Mouse (Mus musculus) kidney, postnatal 0 days (tissue): ENCODE data around the gene Asrgl1. TPM values are rescaled to one million over a fixed set of nuclear protein-coding genes. Genes with fewer than 3 reads are reported as not detected.

Experiments used
- ATAC-seq: fragments of 200-750 bp; cut with Nextera tagmentation; replicated peaks from 2 replicates; pipeline ENCODE4 v1.8.0; 2017; ENCODE audit warnings: low read depth, moderate number of reproducible peaks, moderate TSS enrichment, moderate library complexity; ENCODE audit not compliant: low FRiP score
- DNase-seq: peaks from one replicate; pipeline ENCODE4 v3.0.0-alpha.2; 2016; ENCODE audit warnings: low spot score
- H3K27ac ChIP-seq: fragments of 300-500 bp; sonication (generic); 2 replicates; pipeline ENCODE4 v1.5.1; 2014; ENCODE audit warnings: mild to moderate bottlenecking
- H3K27me3 ChIP-seq: fragments of 300-500 bp; sonication (generic); 2 replicates; pipeline ENCODE4 v1.6.1; 2014; ENCODE audit warnings: low read length, mixed read lengths; ENCODE audit not compliant: insufficient read depth
- H3K36me3 ChIP-seq: fragments of 300-500 bp; sonication (generic); 2 replicates; pipeline ENCODE4 v1.6.1; 2014; ENCODE audit warnings: low read length, mixed read lengths; ENCODE audit not compliant: insufficient read depth
- H3K4me1 ChIP-seq: fragments of 300-500 bp; sonication (generic); replicated peaks from 2 replicates; pipeline ENCODE4 v1.6.1; 2014; ENCODE audit warnings: antibody characterized with exemption, low read length, mixed read lengths; ENCODE audit not compliant: insufficient read depth
- H3K4me2 ChIP-seq: fragments of 300-500 bp; sonication (generic); 2 replicates; pipeline ENCODE4 v1.6.1; 2014; ENCODE audit warnings: mild to moderate bottlenecking, low read length, moderate library complexity, mixed read lengths
- H3K4me3 ChIP-seq: fragments of 300-500 bp; sonication (generic); replicated peaks from 2 replicates; pipeline ENCODE4 v1.5.1; 2014; ENCODE audit warnings: low read depth, low read length
- H3K9ac ChIP-seq: fragments of 300-500 bp; sonication (generic); 2 replicates; pipeline ENCODE4 v1.6.1; 2014; ENCODE audit warnings: low read depth, low read length
- H3K9me3 ChIP-seq: fragments of 300-500 bp; sonication (generic); replicated peaks from 2 replicates; pipeline ENCODE4 v1.6.1; 2016; ENCODE audit warnings: low read length, inconsistent platforms, mixed read lengths
- CTCF ChIP-seq: IDR thresholded peaks from 2 replicates; pipeline ENCODE4 v1.5.1; 2016; ENCODE audit warnings: antibody characterized with exemption, low read depth, mild to moderate bottlenecking, moderate library complexity
- WGBS: fragments of 180-500 bp; shearing (Covaris S2); extraction: QIAGEN DNeasy Blood & Tissue Kit; methylation state at CpG from one replicate; pipeline ENCODE4 v1.1.7; 2014; 5-methylcytosine and 5-hydroxymethylcytosine counted together
- polyA plus RNA-seq: library from polyadenylated mRNA; unstranded; fragments of >200 nt; fragmentation: Nextera tagmentation; extraction: Ambion mirVana; gene quantifications from 2 replicates; pipeline ENCODE4 v1.2.1, GENCODE M21; 2015

The Asrgl1 gene
- polyA plus RNA-seq, 1 experiment from 2014 or later: 14.6 TPM

DNA sequence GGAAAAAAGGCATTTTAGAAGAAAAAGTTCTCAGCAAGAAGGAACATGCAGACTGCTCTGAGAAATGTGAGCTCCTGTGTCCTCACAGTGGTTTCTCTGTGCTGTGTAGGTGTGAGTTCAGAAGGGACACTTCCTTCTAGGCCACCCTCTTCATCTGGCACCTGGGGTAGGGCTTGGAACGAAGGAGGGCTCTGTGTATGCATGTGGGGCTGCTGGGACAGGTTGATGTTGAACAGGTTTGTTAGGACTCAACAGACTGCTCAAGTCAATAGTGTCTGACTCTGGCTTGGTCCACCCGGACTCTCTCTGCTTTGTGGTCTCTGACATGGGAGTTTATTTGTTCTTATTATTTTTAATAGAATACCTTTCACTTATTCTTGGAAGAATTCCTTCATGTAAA lies 65.1 kb downstream of the Asrgl1 start:
- Histone ChIP-seq H3K27me3 (no peaks in the 10 kb centered on the region), H3K9ac (no peak overlapping the region), H3K36me3 (no peaks in the 10 kb centered on the region), H3K27ac (peak overlapping the region; percentile 81), H3K4me3 (no peak overlapping the region), H3K4me2 (no peak overlapping the region), H3K9me3 (no peaks in the 10 kb centered on the region), H3K4me1 (peaks cover 21% of the 10 kb centered on the region)
- ATAC-seq (no peak), DNase-seq (no peak)
- no peak for TF ChIP-seq CTCF
- WGBS: 65% methylated on average over 2 of the region's 2 CpGs

DNA sequence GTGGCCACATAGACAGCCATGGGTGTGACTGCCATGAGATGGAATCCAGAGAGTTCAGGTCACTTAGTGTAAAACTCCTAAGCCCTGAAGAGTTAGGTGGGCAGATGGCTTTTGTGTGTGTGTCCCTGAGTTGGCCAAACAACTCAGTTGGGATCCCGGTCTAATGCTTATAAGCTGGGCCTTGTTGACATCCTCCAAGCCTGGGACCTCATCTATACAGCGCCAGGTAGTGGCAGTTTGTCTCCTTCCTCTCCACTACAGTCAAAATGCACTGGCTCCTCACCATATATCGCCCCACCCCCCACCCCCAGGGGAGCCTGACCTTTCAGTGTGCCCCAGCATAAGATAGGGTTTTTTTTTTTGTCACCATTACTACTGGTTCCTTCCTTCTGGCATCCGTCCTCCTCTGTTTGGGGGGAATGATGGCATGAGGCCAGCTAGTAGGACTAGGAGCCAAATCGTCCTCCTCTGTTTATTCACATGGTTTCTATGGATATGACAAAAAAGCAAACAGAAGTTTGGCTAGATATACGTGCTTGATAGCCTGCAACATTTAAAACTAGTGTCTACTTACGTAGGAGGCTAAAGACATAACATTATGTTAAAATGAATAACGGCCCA lies 65.6 kb downstream of the Asrgl1 start:
- no peak for ATAC-seq
- WGBS: 43% methylated on average over 8 of the region's 8 CpGs
- Histone ChIP-seq H3K27ac (peak overlapping the region; percentile 81), H3K9ac (no peak overlapping the region), H3K4me3 (no peak overlapping the region), H3K9me3 (no peaks in the 10 kb centered on the region), H3K36me3 (no peaks in the 10 kb centered on the region), H3K4me2 (no peak overlapping the region), H3K4me1 (peaks cover 21% of the 10 kb centered on the region), H3K27me3 (no peaks in the 10 kb centered on the region)
- TF ChIP-seq CTCF: no peak
- peak; percentile 74 for DNase-seq

DNA sequence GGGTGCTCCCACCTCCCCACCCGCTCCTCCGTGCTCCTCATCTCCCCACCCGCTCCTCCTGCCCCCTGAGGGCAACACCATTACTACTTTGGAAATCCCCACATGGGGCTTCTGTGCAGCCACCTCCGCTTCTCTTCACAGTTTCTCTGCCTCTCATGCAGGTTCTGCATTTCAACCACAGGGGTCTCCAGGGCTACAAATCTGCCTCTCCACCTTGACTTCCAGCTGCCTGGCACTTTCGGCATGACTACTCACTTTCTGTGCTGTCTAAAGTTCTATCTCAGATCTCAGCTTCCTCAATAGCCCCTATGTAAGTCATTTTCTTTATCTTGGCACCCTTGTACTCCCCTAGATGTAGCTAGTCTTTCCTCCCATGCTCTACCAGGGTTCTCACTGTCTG lies 68.1 kb downstream of the Asrgl1 start:
- WGBS: 76% methylated on average over 5 of the region's 5 CpGs

DNA sequence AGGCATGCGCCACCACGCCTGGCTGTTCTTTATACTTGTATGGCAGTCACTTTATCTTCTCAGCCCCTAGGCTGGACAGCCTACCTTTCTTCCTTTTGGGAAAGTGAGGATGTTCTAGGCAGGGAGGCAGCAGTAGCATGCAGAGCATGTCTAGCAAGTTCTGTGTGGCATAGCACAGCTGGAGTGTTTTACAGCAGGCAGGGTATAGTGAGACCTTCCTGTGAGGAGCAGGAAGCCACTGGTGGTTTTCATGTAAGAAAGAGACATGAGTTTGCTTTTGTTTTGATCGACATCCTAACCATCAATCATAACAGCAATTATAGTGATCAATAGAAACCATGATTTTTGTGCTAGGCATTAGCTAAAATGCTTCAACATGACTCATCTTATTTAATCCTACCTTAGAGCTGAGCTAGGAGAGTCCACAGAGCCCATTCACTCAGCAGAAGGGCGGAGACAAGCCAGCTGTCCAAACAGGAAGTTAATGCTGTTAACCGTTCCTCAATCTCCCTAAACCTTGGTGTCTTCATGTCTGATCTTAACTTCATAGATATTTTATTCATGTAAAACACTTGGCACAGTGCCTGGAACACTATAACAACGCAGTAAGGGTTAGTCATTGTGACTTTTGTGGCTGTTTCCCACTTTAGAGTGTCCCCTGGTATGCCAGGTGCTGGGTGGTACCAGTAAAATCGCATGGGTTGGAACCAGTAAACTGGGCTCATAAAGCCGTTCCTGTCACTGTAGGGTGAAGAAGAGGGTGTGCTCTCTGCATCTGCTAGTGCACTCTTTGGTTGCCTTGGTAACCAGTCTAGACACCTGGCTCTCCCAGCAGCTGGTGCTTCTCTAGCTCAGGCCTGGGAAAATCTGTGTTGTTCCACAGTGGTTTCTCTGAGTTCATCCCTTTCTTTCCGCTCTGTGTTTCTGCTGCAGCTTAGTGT lies 69.5 kb downstream of the Asrgl1 start:
- WGBS: 41% methylated on average over 9 of the region's 9 CpGs

More for the DNA sequence above, 68.1 kb downstream of the Asrgl1 start:
- Histone ChIP-seq H3K27me3 (no peaks in the 10 kb centered on the region), H3K9me3 (no peaks in the 10 kb centered on the region), H3K9ac (no peak overlapping the region), H3K4me1 (peaks cover 21% of the 10 kb centered on the region), H3K4me2 (no peak overlapping the region), H3K36me3 (no peaks in the 10 kb centered on the region), H3K4me3 (no peak overlapping the region), H3K27ac (no peak overlapping the region)
- DNase-seq (no peak), ATAC-seq (no peak)
- TF ChIP-seq CTCF: no peak

DNA sequence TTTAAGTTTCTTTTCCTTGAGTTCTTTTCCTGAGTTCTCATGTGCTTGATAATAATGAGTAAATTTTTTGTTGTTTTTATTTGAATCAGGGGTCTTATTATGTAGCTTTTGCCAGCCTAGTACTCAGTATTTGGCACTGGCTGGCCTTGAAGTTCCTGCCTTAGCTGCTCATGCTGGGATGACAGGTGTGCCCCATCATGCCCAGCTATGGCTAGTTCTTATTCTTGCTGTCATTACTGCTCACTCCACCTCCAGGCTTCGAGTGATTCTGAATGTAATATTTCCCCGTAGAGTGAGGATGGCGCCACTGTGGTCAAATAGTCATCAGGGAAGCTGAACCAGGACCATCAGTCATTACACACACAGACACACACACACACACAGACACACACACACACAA lies 71.6 kb downstream of the Asrgl1 start:
- Histone ChIP-seq H3K27me3 (no peaks in the 10 kb centered on the region), H3K9ac (no peak overlapping the region), H3K4me3 (no peak overlapping the region), H3K27ac (no peak overlapping the region), H3K9me3 (no peaks in the 10 kb centered on the region), H3K36me3 (no peaks in the 10 kb centered on the region), H3K4me1 (peaks cover 7% of the 10 kb centered on the region; the same call in 1 of the 2 replicates), H3K4me2 (no peak overlapping the region)
- TF ChIP-seq CTCF: no peak
- 88% methylated on average over 3 of the region's 3 CpGs for WGBS
- ATAC-seq (no peak), DNase-seq (no peak)

More for the DNA sequence above, 69.5 kb downstream of the Asrgl1 start:
- no peak overlapping the region for H3K4me2 ChIP-seq
- peaks cover 15% of the 10 kb centered on the region for H3K4me1 ChIP-seq
- TF ChIP-seq CTCF: no peak
- DNase-seq: peak; percentile 76
- H3K27ac ChIP-seq: peak overlapping the region; percentile 9
- H3K9me3 ChIP-seq: no peaks in the 10 kb centered on the region
- no peak; the same call in 1 of the 2 replicates for ATAC-seq
- no peak overlapping the region for H3K4me3 ChIP-seq
- H3K27me3 ChIP-seq: no peaks in the 10 kb centered on the region
- no peaks in the 10 kb centered on the region for H3K36me3 ChIP-seq
- H3K9ac ChIP-seq: no peak overlapping the region

DNA sequence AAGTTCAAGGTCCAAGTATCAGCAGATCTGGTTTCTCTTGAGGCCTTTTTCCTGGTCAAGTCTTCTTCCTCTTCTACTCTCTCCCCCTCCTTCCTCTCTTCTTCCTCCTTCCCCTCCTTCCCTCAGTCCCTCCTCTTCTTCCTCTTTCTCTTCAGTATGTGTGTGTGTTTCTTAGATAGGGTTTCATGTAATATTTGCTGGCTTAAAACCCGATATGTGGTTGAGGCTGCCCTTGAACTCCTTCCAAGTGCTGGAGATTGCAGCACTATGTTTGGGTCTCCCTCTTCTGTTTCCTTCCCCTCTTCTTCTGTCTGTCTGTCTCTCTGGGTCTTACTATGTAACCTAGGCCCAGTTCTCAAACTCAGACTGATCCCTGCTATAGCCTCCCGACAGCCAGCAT lies 72.6 kb downstream of the Asrgl1 start:
- peaks cover 7% of the 10 kb centered on the region; the same call in 1 of the 2 replicates for H3K4me1 ChIP-seq
- no peaks in the 10 kb centered on the region for H3K27me3 ChIP-seq
- H3K9ac ChIP-seq: no peak overlapping the region
- 87% methylated on average over 2 of the region's 2 CpGs for WGBS
- no peak overlapping the region for H3K27ac ChIP-seq
- H3K36me3 ChIP-seq: no peaks in the 10 kb centered on the region
- no peak overlapping the region for H3K4me2 ChIP-seq
- H3K9me3 ChIP-seq: no peaks in the 10 kb centered on the region
- DNase-seq (no peak), ATAC-seq (no peak)
- no peak overlapping the region for H3K4me3 ChIP-seq
- TF ChIP-seq CTCF: no peak
